Mouse (Mus musculus): ENCODE measurements around the gene Nkapd1. TPM values are rescaled to one million over a fixed set of nuclear protein-coding genes. Genes with fewer than 3 reads are reported as not detected.

Gene Nkapd1
- polyA plus RNA-seq (2017; shearing (Covaris generic)), result 24.3 TPM

DNA sequence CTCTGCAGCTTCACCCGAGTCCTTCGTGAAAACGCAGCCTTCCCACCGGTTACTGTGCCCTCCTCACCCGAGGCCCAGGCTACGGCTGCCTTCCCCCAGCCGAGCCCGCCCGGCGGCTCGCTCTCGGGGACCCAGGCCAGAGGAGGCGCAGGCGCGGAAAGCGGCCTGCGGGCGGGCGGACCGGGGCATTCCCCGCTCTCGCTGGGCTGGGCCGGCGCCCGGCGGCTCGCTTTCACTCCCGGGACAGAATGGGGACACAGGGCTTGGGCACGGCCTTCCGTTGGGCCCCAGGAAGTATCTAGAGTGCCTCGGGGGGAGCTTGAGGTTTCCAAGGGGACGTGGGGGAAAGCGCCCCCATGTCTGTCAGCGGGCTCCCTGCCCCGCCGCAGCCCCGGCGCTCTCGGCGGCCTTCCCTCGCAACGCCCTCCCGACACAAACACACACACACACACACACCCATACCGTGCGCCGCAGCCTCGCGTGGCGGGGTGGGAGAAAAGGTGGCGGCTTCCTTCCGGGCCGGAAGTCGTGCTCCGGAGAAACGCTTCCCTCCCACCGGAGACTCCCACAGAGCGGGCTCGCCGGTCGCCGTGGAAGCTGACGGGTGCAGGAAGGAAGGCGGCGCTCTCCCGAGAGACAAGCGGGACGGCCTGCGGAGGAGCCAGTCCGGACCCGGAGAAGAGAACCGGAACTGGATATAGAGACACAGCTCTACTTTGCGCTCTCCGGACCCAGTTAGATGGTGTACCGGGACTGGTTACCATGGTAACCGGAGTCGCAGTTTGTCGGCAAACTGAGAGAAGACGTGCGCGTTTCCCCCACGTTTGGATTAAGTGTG lies at the start of gene Nkapd1, which contains the start of gene Pih1d2:
TSS of gene Nkapd1 (minus strand) at position 699 of the 838 bp plus-strand sequence.
TSS of gene Pih1d2 (plus strand) at position 556 of the 838 bp plus-strand sequence.

GRCm38 (mm10) chr9:50659392-50660217 lies 42.3 kb upstream of the Nkapd1 start, which contains the start of gene Dlat:
TSS of gene Dlat (minus strand) at chr9:50659780.

DNA sequence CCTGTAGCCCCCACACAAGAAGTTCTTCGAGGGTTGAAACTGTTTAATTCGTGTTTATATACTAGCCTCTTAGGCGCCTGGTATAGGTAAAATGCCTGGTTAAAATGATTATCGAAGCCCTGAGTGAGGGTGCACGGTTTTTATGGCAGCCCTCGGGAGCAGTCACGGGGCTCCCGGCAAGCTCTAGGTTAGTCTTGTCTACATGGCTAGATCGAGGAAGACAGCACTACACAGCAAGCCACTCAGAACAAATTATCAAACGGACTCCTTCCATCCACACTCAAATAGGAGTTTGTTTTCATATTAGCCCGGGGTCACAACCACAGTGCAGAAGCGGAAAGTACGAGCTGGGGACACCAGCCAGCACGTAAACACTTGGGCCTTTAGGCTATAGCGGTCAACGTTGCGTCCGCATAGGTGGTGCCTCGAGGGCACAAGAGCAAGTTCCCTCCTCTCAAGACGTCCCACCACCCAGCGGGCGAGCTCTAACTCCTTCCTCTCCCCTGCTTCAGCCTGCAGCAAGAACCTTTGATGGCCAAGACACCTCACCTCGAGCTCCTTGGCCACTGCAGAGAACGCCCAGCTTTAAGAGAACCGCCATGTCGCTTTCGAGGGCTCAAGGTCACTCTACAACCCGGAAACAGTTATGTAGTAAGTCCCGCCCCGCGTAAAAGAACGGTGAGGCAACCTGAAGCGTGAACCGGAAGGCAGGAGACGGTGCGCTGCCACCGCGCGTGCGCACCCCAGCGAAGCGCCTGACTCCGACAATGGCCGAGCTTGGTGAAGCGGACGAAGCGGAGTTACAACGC lies 13.9 kb downstream of the Nkapd1 start, which contains the start of the genes Sdhd and Timm8b:
TSS of gene Sdhd (minus strand) at position 624 of the 809 bp plus-strand sequence.
TSS of gene Timm8b (plus strand) at position 722 of the 809 bp plus-strand sequence.

DNA sequence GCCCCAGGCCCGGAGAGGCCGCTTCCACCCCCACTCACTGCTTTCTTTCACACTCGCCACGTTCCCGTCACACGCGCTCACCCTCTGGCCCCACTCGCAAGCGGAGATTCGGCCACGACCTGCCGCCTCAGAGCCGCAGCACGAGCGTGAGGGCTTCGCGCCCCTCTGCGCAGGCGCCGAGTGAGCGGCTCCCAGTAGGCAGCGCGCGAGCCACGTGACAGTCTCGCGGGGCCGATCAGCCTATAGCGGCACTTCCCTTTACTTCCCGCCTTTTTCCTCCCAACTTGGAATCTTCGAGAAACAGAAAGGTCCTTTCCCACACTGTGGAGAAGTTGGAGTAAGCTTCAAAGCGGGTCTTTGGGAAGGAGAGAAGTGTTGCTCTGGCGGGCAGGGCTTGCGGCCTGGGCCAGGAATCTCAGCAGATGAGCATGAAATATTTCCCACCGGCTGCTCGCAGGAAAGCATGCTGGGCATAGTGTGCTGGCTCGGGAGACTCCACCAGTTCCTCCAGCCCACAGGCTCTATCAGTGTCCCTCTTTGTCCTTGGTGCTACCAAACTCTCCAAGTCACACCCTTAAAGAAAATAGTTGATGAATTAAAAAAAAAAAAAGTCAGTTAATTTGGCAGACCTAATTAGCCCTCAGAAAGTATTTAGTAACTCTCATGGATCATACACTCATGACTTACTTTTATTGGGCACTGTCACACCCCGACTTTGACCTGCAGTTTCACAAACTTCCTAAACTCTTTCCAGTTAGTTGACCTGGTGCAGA lies 55.9 kb downstream of the Nkapd1 start, which contains the start of gene Tex12:
TSS of gene Tex12 (minus strand) at position 181 of the 773 bp plus-strand sequence.

Other genes starting within 250 kb of the Nkapd1 start
- 0.50 TPM for gene Plet1, start 122.9 kb downstream of the Nkapd1 start, polyA plus RNA-seq (2017; shearing (Covaris generic))
- 67.3 TPM for gene Pts, start 88.7 kb downstream of the Nkapd1 start, polyA plus RNA-seq (2017; shearing (Covaris generic))
- gene Il18, start 62.6 kb downstream of the Nkapd1 start, polyA plus RNA-seq (2017; shearing (Covaris generic)), result not detected
- gene Bco2, start 62.3 kb downstream of the Nkapd1 start, polyA plus RNA-seq (2017; shearing (Covaris generic)), result not detected
- gene Tex12, start 56.1 kb downstream of the Nkapd1 start, polyA plus RNA-seq (2017; shearing (Covaris generic)), result not detected
- gene Sdhd, start 13.7 kb downstream of the Nkapd1 start, polyA plus RNA-seq (2017; shearing (Covaris generic)), result 121 TPM
- gene Timm8b, start 13.6 kb downstream of the Nkapd1 start, polyA plus RNA-seq (2017; shearing (Covaris generic)), result 60.8 TPM
- 0.45 TPM for gene Pih1d2, start 143 bp downstream of the Nkapd1 start, polyA plus RNA-seq (2017; shearing (Covaris generic))
- gene Dlat, start 42.3 kb upstream of the Nkapd1 start, polyA plus RNA-seq (2017; shearing (Covaris generic)), result 37.1 TPM
- gene Dixdc1, start 122.1 kb upstream of the Nkapd1 start, polyA plus RNA-seq (2017; shearing (Covaris generic)), result not detected
- not detected for gene 2310030G06Rik, start 129.1 kb upstream of the Nkapd1 start, polyA plus RNA-seq (2017; shearing (Covaris generic))
- not detected for gene Cryab, start 133.9 kb upstream of the Nkapd1 start, polyA plus RNA-seq (2017; shearing (Covaris generic))
- not detected for gene Hspb2, start 134.9 kb upstream of the Nkapd1 start, polyA plus RNA-seq (2017; shearing (Covaris generic))
- gene Fdxacb1, start 150.8 kb upstream of the Nkapd1 start, polyA plus RNA-seq (2017; shearing (Covaris generic)), result 7.6 TPM
- gene Alg9, start 157.6 kb upstream of the Nkapd1 start, polyA plus RNA-seq (2017; shearing (Covaris generic)), result 22.7 TPM
- gene 1110032A03Rik, start 158.1 kb upstream of the Nkapd1 start, polyA plus RNA-seq (2017; shearing (Covaris generic)), result 8.6 TPM
- 98.5 TPM for gene Ppp2r1b, start 227.8 kb upstream of the Nkapd1 start, polyA plus RNA-seq (2017; shearing (Covaris generic))

All from naive thymus-derived CD4-positive, alpha-beta T cell, adult 5 months (primary cell).